Mouse (Mus musculus): ENCODE data around the gene Tmem201. TPM values are rescaled to one million over a fixed set of nuclear protein-coding genes. Genes with fewer than 3 reads are reported as not detected.

Tmem201 gene
- polyA plus RNA-seq, 1 experiment from 2014 or later = 38.4 TPM

DNA sequence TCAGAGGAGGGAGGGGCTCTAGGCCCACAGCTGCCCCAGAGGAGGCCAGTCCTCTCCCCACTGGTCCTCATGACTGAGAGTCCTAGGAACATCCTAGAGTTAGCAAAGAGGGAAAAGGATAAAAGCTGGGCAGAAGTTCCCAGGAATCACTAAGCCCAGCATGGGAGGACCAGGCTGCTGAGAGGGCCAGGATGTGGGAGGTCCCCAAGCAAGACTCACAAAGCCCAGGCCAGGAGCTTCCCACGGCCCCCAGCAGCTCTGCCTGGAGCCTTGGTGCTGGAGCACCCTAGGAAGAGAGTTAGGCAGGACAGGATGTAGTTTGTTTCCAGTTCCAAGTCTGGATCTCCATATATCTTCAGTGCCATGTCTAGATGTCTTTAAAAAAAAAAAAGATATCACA, 59.8 kb downstream of the Tmem201 start:
- Histone ChIP-seq H3K27me3 (ENCODE audit: control insufficient read depth, insufficient read depth, low read length) (peaks cover 21% of the 10 kb centered on the region), H3K36me3 (ENCODE audit: control insufficient read depth, insufficient read depth, low read length) (no peaks in the 10 kb centered on the region), H3K4me1 (ENCODE audit: control insufficient read depth in 2 of 2, insufficient read depth in 2 of 2, low read length in 2 of 2) (peaks cover 5 to 13% of the 10 kb centered on the region in 2 experiments; a peak in 3 of 4 replicates), H3K4me2 (ENCODE audit: low read length) (no peak overlapping the region), H3K9me3 (ENCODE audit: control insufficient read depth, low read length) (no peaks in the 10 kb centered on the region), H3K4me3 (ENCODE audit: control insufficient read depth in 1 of 2, insufficient read depth in 1 of 2, low read depth in 1 of 2, low read length in 2 of 2) (no peak overlapping the region), H3K27ac (replicated peaks in 1 of 2; ENCODE audit: control insufficient read depth in 1 of 2, insufficient read depth in 1 of 2, low read depth in 2 of 2, low read length in 2 of 2) (no peak overlapping the region), H3K9ac (ENCODE audit: low read length) (no peak overlapping the region)
- no peak for ATAC-seq (ENCODE audit: insufficient number of reproducible peaks, insufficient read depth, low FRiP score, low read depth)
- 48% methylated on average over 1 of the region's 1 CpGs for WGBS

DNA sequence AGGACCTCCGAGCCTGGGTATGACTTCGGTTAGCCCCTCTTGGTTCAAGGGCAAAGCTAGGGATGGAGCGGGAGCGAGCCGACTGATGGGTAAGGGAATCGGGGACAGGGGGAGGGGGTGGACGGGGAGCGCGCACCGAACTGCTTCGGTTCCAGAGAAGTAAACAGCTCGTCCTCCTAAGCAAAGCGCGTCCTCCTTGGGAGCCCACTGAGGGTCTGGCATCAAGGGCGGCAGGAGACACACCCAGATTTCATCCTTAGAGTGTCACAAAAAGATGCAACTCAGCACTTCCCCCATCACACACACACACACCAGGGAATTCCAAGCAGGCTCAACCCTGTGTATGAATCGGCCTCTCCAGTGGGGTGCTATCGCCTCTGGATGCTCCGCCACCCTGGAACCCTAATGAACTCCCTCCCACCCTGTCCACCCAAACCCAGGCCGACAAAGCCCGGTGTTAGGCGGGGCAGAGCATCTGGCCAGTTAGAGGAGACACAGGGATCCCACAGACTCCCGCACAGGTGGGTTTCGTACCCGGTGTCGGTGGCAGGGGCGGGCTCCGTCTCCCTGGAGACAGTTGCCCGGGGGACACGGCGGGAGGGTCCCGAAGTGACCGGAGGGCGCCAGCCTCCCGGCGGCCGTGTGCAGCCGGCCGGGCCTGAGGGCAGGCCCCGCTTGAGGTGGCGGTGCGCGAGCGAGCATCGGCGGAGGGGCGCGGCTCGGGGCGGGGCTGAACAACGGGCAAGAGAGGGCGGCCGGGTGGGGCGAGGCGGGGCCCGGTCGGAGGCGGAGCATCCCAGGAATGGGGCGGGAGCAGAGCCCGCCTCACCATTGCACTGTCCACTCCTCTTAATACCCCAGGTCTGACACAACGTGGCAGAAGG, 62.2 kb downstream of the Tmem201 start:
- no peaks in the 10 kb centered on the region for H3K36me3 ChIP-seq (ENCODE audit: control insufficient read depth, insufficient read depth, low read length)
- peak; percentile 88 for ATAC-seq (ENCODE audit: insufficient number of reproducible peaks, insufficient read depth, low FRiP score, low read depth)
- H3K27ac ChIP-seq (replicated peaks in 1 of 2; ENCODE audit: control insufficient read depth in 1 of 2, insufficient read depth in 1 of 2, low read depth in 2 of 2, low read length in 2 of 2) = 0 out of 4 replicates have a peak overlapping the region, but pooled peaks of 1 of the 2 experiments have one; percentile 9

DNA sequence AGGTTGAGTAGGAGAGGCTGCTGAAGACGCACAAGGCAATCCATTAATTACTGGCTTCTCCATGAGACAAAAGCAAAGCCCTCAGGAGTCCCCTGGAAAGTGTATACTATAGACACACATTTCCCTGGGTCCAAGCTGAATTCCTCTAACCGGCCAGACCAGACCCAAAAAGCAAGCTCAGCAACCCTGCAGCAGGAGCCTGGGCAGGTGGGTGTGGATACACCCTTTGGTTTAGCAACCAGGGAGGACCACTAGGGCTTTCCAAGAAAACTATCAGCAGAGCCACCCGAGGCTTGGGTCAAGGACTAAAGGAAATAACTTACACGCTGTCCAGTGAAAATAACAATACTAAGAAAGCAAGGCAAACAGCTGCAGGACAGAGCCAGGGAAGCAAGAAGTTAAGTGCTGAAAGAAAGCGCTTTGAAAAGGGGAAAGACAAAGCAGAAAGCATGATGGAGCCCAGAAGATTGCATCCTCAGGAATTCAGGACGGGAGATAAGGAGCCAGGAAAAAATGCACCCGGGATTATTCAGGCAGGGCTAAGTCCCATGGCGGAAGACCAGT, 62.9 kb downstream of the Tmem201 start:
- peak overlapping the region; percentile 96 for H3K4me2 ChIP-seq (ENCODE audit: low read length)
- no peaks in the 10 kb centered on the region for H3K36me3 ChIP-seq (ENCODE audit: control insufficient read depth, insufficient read depth, low read length)
- no peak overlapping the region for H3K27ac ChIP-seq (replicated peaks in 1 of 2; ENCODE audit: control insufficient read depth in 1 of 2, insufficient read depth in 1 of 2, low read depth in 2 of 2, low read length in 2 of 2)
- peak overlapping the region; percentile 58 to 67 for H3K4me3 ChIP-seq (ENCODE audit: control insufficient read depth in 1 of 2, insufficient read depth in 1 of 2, low read depth in 1 of 2, low read length in 2 of 2)
- H3K27me3 ChIP-seq (ENCODE audit: control insufficient read depth, insufficient read depth, low read length) = peaks cover 21% of the 10 kb centered on the region
- no peak for ATAC-seq (ENCODE audit: insufficient number of reproducible peaks, insufficient read depth, low FRiP score, low read depth)
- 14% methylated on average over 8 of the region's 8 CpGs for WGBS
- no peaks in the 10 kb centered on the region for H3K9me3 ChIP-seq (ENCODE audit: control insufficient read depth, low read length)
- H3K9ac ChIP-seq (ENCODE audit: low read length) = no peak overlapping the region; the same call in 1 of the 2 replicates
- H3K4me1 ChIP-seq (ENCODE audit: control insufficient read depth in 2 of 2, insufficient read depth in 2 of 2, low read length in 2 of 2) = peaks cover 5 to 13% of the 10 kb centered on the region in 2 experiments; a peak in 3 of 4 replicates

More for the DNA sequence above, 62.2 kb downstream of the Tmem201 start:
- WGBS = 2% methylated on average over 60 of the region's 60 CpGs
- H3K27me3 ChIP-seq (ENCODE audit: control insufficient read depth, insufficient read depth, low read length) = peaks cover 21% of the 10 kb centered on the region
- H3K9me3 ChIP-seq (ENCODE audit: control insufficient read depth, low read length) = no peaks in the 10 kb centered on the region
- H3K9ac ChIP-seq (ENCODE audit: low read length) = peak overlapping the region; percentile 72
- peak overlapping the region; percentile 58 to 67 for H3K4me3 ChIP-seq (ENCODE audit: control insufficient read depth in 1 of 2, insufficient read depth in 1 of 2, low read depth in 1 of 2, low read length in 2 of 2)
- peak overlapping the region; percentile 96 for H3K4me2 ChIP-seq (ENCODE audit: low read length)
- peaks cover 5 to 13% of the 10 kb centered on the region in 2 experiments; a peak in 3 of 4 replicates for H3K4me1 ChIP-seq (ENCODE audit: control insufficient read depth in 2 of 2, insufficient read depth in 2 of 2, low read length in 2 of 2)

GRCm38 (mm10) chr4:149672747-149673146, 65.1 kb downstream of the Tmem201 start:
- peaks cover 5 to 13% of the 10 kb centered on the region in 2 experiments; a peak in 3 of 4 replicates for H3K4me1 ChIP-seq (ENCODE audit: control insufficient read depth in 2 of 2, insufficient read depth in 2 of 2, low read length in 2 of 2)
- no peaks in the 10 kb centered on the region for H3K9me3 ChIP-seq (ENCODE audit: control insufficient read depth, low read length)
- WGBS = 90% methylated on average over 5 of the region's 5 CpGs
- no peak overlapping the region for H3K4me2 ChIP-seq (ENCODE audit: low read length)
- H3K27ac ChIP-seq (replicated peaks in 1 of 2; ENCODE audit: control insufficient read depth in 1 of 2, insufficient read depth in 1 of 2, low read depth in 2 of 2, low read length in 2 of 2) = no peak overlapping the region
- H3K9ac ChIP-seq (ENCODE audit: low read length) = no peak overlapping the region
- H3K27me3 ChIP-seq (ENCODE audit: control insufficient read depth, insufficient read depth, low read length) = peaks cover 21% of the 10 kb centered on the region
- no peak for ATAC-seq (ENCODE audit: insufficient number of reproducible peaks, insufficient read depth, low FRiP score, low read depth)
- H3K4me3 ChIP-seq (ENCODE audit: control insufficient read depth in 1 of 2, insufficient read depth in 1 of 2, low read depth in 1 of 2, low read length in 2 of 2) = no peak overlapping the region
- H3K36me3 ChIP-seq (ENCODE audit: control insufficient read depth, insufficient read depth, low read length) = no peaks in the 10 kb centered on the region

DNA sequence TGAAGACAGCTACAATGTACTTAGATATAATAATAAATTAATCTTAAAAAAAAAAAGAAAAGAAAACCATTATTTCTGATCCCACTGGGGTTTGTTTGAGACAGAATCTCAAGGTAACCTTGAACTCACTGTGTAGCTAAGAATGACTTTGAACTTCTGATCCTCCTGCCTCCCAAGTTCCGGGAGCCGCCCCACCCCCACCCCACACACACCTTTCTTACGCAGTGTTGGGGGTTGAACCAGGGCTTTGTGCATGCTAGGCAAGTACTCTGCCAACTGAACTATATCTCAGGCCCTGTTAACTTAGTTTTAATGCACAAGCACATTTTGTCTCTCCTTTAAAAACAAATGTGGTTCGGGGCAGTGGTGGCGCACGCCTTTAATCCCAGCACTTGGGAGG, 66.7 kb downstream of the Tmem201 start:
- peaks cover 21% of the 10 kb centered on the region for H3K27me3 ChIP-seq (ENCODE audit: control insufficient read depth, insufficient read depth, low read length)
- no peak overlapping the region for H3K4me2 ChIP-seq (ENCODE audit: low read length)
- H3K36me3 ChIP-seq (ENCODE audit: control insufficient read depth, insufficient read depth, low read length) = no peaks in the 10 kb centered on the region
- H3K9ac ChIP-seq (ENCODE audit: low read length) = no peak overlapping the region
- H3K9me3 ChIP-seq (ENCODE audit: control insufficient read depth, low read length) = no peaks in the 10 kb centered on the region
- peaks cover 3 to 10% of the 10 kb centered on the region in 2 experiments; a peak in 3 of 4 replicates for H3K4me1 ChIP-seq (ENCODE audit: control insufficient read depth in 2 of 2, insufficient read depth in 2 of 2, low read length in 2 of 2)
- WGBS = 96% methylated on average over 6 of the region's 6 CpGs
- no peak overlapping the region for H3K27ac ChIP-seq (replicated peaks in 1 of 2; ENCODE audit: control insufficient read depth in 1 of 2, insufficient read depth in 1 of 2, low read depth in 2 of 2, low read length in 2 of 2)
- no peak overlapping the region for H3K4me3 ChIP-seq (ENCODE audit: control insufficient read depth in 1 of 2, insufficient read depth in 1 of 2, low read depth in 1 of 2, low read length in 2 of 2)
- no peak for ATAC-seq (ENCODE audit: insufficient number of reproducible peaks, insufficient read depth, low FRiP score, low read depth)

DNA sequence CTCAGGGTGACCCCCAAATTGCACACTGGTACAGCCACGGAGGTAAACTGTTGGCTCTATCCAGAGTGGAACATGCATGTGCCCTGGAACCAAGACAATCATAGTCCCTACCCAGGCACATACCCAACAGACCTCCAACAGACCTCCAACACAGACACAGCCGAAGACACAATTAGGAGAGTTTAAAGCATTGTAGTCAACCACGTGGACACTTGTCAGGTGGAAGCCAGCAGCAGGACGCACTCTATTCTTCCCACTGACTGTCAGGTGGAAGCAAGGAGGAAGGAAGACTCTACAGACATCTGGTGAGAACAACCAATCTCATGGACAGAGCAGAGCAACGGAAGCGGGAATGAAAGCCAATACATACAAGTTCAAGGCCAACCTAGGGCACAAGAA, 72.2 kb downstream of the Tmem201 start:
- no peak overlapping the region for H3K9ac ChIP-seq (ENCODE audit: low read length)
- H3K9me3 ChIP-seq (ENCODE audit: control insufficient read depth, low read length) = no peaks in the 10 kb centered on the region
- no peaks in the 10 kb centered on the region for H3K27me3 ChIP-seq (ENCODE audit: control insufficient read depth, insufficient read depth, low read length)
- no peak overlapping the region for H3K4me3 ChIP-seq (ENCODE audit: control insufficient read depth in 1 of 2, insufficient read depth in 1 of 2, low read depth in 1 of 2, low read length in 2 of 2)
- no peaks in the 10 kb centered on the region for H3K36me3 ChIP-seq (ENCODE audit: control insufficient read depth, insufficient read depth, low read length)
- H3K27ac ChIP-seq (replicated peaks in 1 of 2; ENCODE audit: control insufficient read depth in 1 of 2, insufficient read depth in 1 of 2, low read depth in 2 of 2, low read length in 2 of 2) = no peak overlapping the region
- peaks cover 0 to 3% of the 10 kb centered on the region in 2 experiments; a peak in 1 of 4 replicates for H3K4me1 ChIP-seq (ENCODE audit: control insufficient read depth in 2 of 2, insufficient read depth in 2 of 2, low read length in 2 of 2)
- no peak for ATAC-seq (ENCODE audit: insufficient number of reproducible peaks, insufficient read depth, low FRiP score, low read depth)
- WGBS = 81% methylated on average over 6 of the region's 6 CpGs
- H3K4me2 ChIP-seq (ENCODE audit: low read length) = no peak overlapping the region

Measured in heart, embryonic 14.5 days (tissue).